ENCODE assay signal across 8 mouse cellular contexts in the genomic region with DNA sequence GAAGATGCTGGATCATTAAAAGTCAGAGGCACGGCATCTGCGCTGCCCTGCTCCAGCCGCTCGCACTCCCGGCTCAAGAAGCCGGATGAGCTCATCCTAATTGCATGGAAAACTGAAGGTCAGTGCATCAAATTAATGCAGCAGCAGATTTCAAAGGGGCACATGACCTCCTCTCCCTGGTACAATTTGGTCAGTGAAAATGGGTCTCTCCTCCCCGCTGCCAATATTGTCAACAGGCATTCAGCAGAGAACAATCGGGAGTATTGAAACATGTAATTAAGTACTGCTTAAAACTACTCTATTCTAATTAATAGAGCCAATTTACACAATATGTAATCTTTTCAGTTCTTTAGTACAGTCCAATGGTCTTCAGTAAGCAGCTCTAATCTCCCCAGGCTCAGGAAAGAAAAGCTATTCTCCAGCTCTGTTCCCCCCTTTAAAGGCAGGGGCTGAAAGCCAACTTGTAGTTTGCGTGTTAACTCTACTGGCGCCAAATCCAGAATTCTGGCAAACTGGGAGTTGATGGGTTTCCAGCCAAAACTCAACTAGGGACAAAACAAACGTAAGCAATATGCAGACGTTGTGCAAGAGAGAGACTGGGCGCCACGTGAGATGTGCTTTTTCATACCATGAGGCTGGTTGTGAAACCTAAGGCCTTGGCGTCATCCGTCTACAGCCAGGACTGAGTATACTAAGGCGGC.
DNase-seq lines count a peak whose midpoint lies in the region; ATAC-seq and TF ChIP-seq lines count a peak whose summit lies in the region.

No protein-coding gene starts in this region.

- H3K27ac ChIP-seq in embryonic facial prominence, embryonic 14.5 days (replicated peaks; ENCODE audit: low read depth, low read length): no peak overlapping the region; the same call in 1 of the 2 replicates
- peak overlapping the region; percentile 59 for H3K27ac ChIP-seq in hindbrain, embryonic 13.5 days
- no peak overlapping the region for H3K27ac ChIP-seq in midbrain, embryonic 11.5 days (ENCODE audit: low read depth, low read length)
- no peak overlapping the region for H3K27ac ChIP-seq in layer of hippocampus, adult 2 months

- ATAC-seq in embryonic facial prominence, embryonic 14.5 days (ENCODE audit: low read depth): peak; percentile 50; the same call in 1 of the 2 replicates
- ATAC-seq in hindbrain, embryonic 13.5 days (ENCODE audit: low FRiP score): peak; percentile 62
- ATAC-seq in midbrain, embryonic 11.5 days (ENCODE audit: low FRiP score): peak; percentile 88

- no peak for TF ChIP-seq CTCF in layer of hippocampus, adult 2 months (conservative IDR thresholded peaks at IDR 0.05)

- peak; percentile 71 for DNase-seq in gastrocnemius, adult 18-20 months (ENCODE audit: low spot score)
- DNase-seq in gastrocnemius, postnatal 10 days: no peak
- DNase-seq in embryonic facial prominence, embryonic 14.5 days (ENCODE audit: low spot score): peak; percentile 65
- peak; percentile 91 for DNase-seq in midbrain, embryonic 11.5 days (ENCODE audit: low spot score, missing footprints)
- DNase-seq in thymus, postnatal 10 days (ENCODE audit: low spot score in 2 of 2): no peak
- no peak for DNase-seq in thymus, postnatal 14 days
- no peak for DNase-seq in layer of hippocampus, adult 2 months (ENCODE audit: low spot score in 2 of 2)

- H3K9ac ChIP-seq in embryonic facial prominence, embryonic 14.5 days (ENCODE audit: low read depth, low read length): no peak overlapping the region
- no peak overlapping the region for H3K9ac ChIP-seq in hindbrain, embryonic 13.5 days
- no peak overlapping the region for H3K9ac ChIP-seq in midbrain, embryonic 11.5 days (ENCODE audit: low read length)

- peaks cover 30% of the 10 kb centered on the region for H3K4me1 ChIP-seq in embryonic facial prominence, embryonic 14.5 days (ENCODE audit: control insufficient read depth, insufficient read depth, low read length)
- peaks cover 51% of the 10 kb centered on the region for H3K4me1 ChIP-seq in hindbrain, embryonic 13.5 days (replicated peaks)
- peaks cover 29% of the 10 kb centered on the region for H3K4me1 ChIP-seq in midbrain, embryonic 11.5 days (ENCODE audit: control insufficient read depth, insufficient read depth, low read length)

- peaks cover 24% of the 10 kb centered on the region for H3K36me3 ChIP-seq in embryonic facial prominence, embryonic 14.5 days (ENCODE audit: control insufficient read depth, insufficient read depth, low read length)
- H3K36me3 ChIP-seq in hindbrain, embryonic 13.5 days: no peaks in the 10 kb centered on the region
- no peaks in the 10 kb centered on the region for H3K36me3 ChIP-seq in midbrain, embryonic 11.5 days (ENCODE audit: control insufficient read depth, insufficient read depth, low read length)

- no peak overlapping the region for H3K4me3 ChIP-seq in embryonic facial prominence, embryonic 14.5 days (ENCODE audit: low read depth, low read length)
- H3K4me3 ChIP-seq in hindbrain, embryonic 13.5 days: no peak overlapping the region
- no peak overlapping the region for H3K4me3 ChIP-seq in midbrain, embryonic 11.5 days (ENCODE audit: low read depth, low read length)
- no peak overlapping the region for H3K4me3 ChIP-seq in layer of hippocampus, adult 2 months

- no peaks in the 10 kb centered on the region for H3K27me3 ChIP-seq in embryonic facial prominence, embryonic 14.5 days (replicated peaks; ENCODE audit: control insufficient read depth, insufficient read depth, low read length)
- H3K27me3 ChIP-seq in hindbrain, embryonic 13.5 days: peaks cover 25% of the 10 kb centered on the region
- peaks cover 65% of the 10 kb centered on the region for H3K27me3 ChIP-seq in midbrain, embryonic 11.5 days (ENCODE audit: control insufficient read depth, insufficient read depth, low read length)

- H3K4me2 ChIP-seq in embryonic facial prominence, embryonic 14.5 days (ENCODE audit: low read depth, low read length): no peak overlapping the region
- H3K4me2 ChIP-seq in hindbrain, embryonic 13.5 days: 0 out of 2 replicates have a peak overlapping the region, but pooled peaks have one; percentile 16
- H3K4me2 ChIP-seq in midbrain, embryonic 11.5 days: no peak overlapping the region

- H3K9me3 ChIP-seq in embryonic facial prominence, embryonic 14.5 days (ENCODE audit: control insufficient read depth, low read length): no peaks in the 10 kb centered on the region
- no peaks in the 10 kb centered on the region for H3K9me3 ChIP-seq in hindbrain, embryonic 13.5 days
- no peaks in the 10 kb centered on the region for H3K9me3 ChIP-seq in midbrain, embryonic 11.5 days (ENCODE audit: control insufficient read depth, low read length)

- 72% methylated on average over 17 of the region's 17 CpGs for WGBS in embryonic facial prominence, embryonic 14.5 days
- 47% methylated on average over 17 of the region's 17 CpGs for WGBS in hindbrain, embryonic 13.5 days
- WGBS in midbrain, embryonic 11.5 days: 34% methylated on average over 17 of the region's 17 CpGs

Comparison
In these comparisons a context has a peak if more than half of its experiments do, and no peak if none do; other contexts are left out.
1. DNase-seq: peak in gastrocnemius, adult 18-20 months (single experiment), embryonic facial prominence, embryonic 14.5 days (single experiment) and midbrain, embryonic 11.5 days (single experiment); none in gastrocnemius, postnatal 10 days (single experiment), thymus, postnatal 10 days (0 of 2), thymus, postnatal 14 days (single experiment) and layer of hippocampus, adult 2 months (0 of 2).
2. Peak in every context shown above with its lines, with median percentiles within 50 percentile points of each other: ATAC-seq.